Mouse (Mus musculus): ENCODE measurements around the gene Pgbd5.
A peak's percentile ranks its signal among the peaks of the same experiment; 100 is the strongest.

Gene Pgbd5

GRCm38 (mm10) chr8:124386225-124386899 is 53.1 kb downstream of the Pgbd5 start:
- DNase-seq, result no peak

DNA sequence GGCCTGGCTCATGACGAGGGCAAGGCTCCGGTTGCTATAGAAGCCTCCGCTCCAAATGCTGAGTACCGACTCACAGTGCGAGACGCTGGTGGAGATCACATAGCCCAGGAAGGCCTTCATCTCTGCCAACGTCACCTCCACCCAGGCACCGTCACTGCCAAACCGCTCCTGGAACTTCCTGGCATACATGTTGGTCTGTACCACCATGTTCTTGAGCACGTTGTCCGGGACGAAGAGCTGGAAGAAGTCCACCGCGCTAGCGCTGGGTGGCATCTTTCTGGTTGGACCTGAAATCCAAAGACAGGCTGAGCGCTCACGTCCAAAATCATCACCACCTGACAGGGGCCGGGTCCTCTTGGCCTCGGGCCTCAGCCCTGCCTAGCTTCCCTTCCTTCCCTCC is 55.1 kb downstream of the Pgbd5 start:
- DNase-seq, result no peak

DNA sequence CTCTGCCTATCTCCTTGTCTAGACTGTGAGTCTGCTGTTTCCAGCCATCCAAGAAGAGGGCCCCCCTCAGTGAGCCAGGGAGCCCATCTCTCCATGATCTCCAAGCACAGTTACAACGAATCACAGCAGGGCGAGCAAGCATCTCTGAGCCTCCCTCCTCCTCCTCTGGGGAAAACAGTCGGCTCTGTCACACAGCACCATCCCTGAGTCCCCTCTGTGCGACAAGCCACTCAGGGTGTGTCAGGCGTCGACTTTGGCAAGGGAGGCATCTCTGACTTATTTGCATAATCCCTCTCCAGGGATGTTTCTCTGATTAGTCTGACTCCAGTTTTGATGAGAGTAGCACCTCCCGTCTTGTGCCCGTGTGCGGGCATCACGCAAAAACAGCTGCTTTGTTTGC is 57.2 kb downstream of the Pgbd5 start:
- no peak for DNase-seq

DNA sequence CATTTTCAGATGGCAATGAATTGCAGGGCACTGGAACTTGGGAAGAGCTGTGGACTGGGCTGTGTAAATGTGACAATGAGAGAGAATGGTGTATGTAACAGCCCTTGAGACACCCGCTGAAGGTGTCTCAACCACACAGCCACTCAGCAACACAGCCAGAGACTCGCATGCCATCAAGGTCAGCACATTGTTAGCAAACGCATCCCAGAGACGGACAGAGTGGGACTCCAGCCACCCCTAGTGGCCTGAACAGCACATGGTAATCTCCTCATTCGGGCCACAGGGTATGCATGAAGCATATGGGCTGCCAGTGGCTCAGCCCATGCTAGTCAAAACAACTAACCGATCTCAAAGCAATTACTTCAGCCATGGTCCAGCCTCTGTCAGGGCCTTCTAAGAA is 60.2 kb downstream of the Pgbd5 start:
- DNase-seq, result no peak

DNA sequence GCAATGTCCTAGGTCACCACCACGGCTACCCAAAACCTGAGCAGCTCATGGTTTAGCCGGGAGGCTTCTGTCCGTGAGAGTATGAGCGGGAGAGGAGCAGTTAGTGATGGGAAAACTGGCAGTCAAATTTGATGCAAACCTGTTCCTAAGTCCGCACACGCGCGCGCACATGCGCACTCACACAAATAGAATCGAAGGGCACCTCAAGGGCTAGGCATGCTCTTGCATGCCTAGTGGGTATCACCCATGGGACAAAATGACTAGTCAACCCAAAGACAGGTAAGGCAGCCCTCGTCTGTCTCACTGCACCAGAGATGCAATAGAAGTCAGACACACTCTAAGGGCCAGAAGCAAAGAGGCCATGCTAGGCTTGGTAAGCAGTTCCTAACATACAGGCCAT is 63.1 kb downstream of the Pgbd5 start:
- no peak for DNase-seq

GRCm38 (mm10) chr8:124375727-124376126 is 63.7 kb downstream of the Pgbd5 start:
- DNase-seq, result no peak

GRCm38 (mm10) chr8:124375168-124375567 is 64.3 kb downstream of the Pgbd5 start:
- no peak for DNase-seq

DNA sequence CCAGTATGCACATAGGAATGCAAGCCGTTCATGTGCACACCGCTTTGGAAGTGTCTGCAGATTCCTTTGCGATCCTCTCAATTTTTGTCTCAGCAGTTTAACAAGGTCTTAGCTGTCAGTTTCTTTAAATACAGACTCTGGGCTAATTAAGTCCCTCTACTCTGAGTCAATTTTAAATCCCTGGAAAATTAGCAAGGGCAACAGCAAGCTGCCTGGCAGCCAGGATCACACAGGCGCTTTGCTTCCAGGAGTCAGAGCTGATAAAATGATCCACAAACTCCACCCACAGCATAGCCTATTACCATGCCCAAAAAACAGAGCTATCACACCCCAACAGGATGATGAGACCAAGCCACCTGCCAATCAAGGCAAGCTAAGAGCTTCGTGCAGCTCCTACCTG is 65.7 kb downstream of the Pgbd5 start:
- no peak for DNase-seq

DNA sequence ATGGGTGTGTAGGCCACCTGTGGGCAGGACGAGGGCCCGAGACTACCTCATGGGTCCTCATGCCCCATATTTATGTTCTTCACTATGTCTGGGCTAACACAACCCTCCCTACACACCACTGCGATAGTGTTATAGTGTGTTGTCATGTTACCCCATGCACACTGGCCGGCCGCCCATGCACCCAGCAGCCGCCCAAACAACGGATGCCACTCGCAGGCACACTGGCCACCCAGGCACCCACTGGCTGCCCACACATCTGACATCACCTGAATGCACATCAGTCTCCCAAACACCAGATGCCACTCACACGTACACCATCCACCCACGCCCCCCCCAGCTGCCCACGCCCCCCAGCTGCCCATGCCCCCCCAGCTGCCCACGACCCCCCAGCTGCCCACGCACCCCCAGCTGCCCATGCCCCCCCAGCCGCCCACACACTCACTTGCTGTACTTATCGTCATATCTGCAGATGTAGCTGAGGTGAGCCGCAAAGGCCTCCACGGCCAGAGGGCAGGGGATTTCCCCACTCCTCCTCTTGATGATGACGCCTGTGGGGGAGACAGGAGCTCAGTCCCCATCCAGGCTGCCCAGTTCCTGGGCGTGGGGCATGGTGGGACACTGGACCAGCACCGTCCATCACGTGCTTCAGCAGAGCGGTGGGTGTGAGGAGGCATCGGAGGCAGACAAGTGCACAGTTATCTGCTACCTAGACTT is 67.9 kb downstream of the Pgbd5 start:
- DNase-seq, result no peak

GRCm38 (mm10) chr8:124370422-124371183 is 68.9 kb downstream of the Pgbd5 start:
- DNase-seq, result no peak

DNA sequence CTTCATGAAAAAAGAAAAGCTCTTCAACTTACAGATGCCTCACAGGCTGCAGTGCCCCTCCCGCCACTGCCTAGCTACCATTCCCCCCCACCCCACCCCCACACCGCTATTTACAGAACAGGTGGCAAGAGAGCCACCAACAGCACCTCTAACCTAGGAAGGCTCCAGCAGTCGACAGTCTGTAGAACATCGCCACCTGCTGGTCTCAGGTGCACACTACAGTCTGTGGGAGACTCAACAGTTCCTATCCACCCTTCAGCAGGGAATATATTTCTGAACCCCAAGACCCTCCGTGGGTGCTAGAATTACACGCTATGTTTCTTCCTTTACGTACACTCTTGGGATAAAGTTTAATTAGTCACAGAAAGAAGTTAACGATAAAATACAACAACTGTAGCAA is 71.2 kb downstream of the Pgbd5 start:
- DNase-seq, result peak; percentile 77

GRCm38 (mm10) chr8:124363337-124363736 is 76.1 kb downstream of the Pgbd5 start:
- no peak for DNase-seq

GRCm38 (mm10) chr8:124362589-124362988 is 76.9 kb downstream of the Pgbd5 start:
- DNase-seq, result no peak

GRCm38 (mm10) chr8:124361773-124362427 is 77.6 kb downstream of the Pgbd5 start:
- no peak for DNase-seq

GRCm38 (mm10) chr8:124360911-124361310 is 78.5 kb downstream of the Pgbd5 start:
- DNase-seq, result no peak

- no peak for DNase-seq
These were observed 87.8 kb downstream of the Pgbd5 start for GRCm38 (mm10) chr8:124351636-124352035.

DNA sequence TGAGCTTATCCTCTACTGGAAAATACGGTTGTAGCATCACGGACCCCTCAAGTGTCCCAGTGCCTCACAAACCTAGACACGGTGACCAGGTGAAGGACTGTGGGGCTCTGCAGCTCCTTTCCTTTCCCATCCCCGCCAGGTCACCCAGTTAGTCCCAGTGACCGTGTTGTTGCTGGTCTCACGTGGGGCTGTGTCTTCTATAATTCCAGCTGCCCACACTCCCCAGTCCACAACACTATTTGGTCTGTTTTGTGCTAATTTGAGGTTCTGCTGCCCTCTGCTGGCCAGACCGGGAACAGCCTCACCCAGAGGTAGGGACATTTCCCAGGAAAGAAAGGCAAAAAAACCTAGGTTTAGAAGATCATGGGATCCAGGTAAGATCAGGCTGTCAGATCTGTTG is 89.8 kb downstream of the Pgbd5 start:
- peak; percentile 88 for DNase-seq

DNA sequence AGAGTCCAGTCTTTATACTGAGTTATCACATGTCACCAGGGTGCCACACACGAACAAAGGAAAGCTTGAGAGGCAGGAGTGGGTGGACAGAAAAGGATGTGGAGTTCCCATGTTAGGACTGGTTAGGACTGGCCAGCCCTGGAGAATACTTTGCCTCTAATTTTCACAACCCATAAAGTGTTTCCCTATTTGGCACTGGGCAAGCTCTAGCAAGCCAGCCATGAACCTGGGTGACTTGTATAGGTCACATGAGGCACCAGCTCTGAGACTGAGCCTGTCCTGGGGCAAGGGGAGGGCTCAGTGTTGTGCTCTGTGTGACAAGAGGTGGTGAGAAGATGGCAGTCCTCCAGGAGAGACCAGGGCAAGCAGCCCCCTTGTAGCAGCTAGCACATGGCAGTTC is 91.4 kb downstream of the Pgbd5 start:
- no peak for DNase-seq

- DNase-seq, result peak; percentile 76
These were observed 92.5 kb downstream of the Pgbd5 start for GRCm38 (mm10) chr8:124346852-124347523.

DNA sequence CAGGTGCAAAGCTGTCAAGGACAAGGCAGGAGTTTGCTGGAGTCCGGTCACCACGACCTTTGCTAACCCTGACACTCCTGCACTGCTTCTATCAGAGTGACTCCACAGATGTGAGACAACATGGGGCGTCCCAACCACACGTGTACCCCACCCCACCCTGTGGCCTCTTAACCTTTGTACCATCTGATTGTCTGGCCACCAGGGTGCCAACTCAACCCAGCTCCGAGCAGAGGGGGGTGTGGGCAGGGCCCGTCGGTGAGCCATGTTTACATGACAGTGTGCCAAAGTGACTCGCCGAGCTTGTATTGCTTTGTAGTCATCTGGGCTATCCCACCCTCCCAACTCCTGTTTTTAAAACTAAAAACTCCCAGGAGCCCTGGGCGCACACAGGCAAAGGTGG is 94.4 kb downstream of the Pgbd5 start:
- DNase-seq, result no peak

GRCm38 (mm10) chr8:124343991-124344390 is 95.5 kb downstream of the Pgbd5 start:
- no peak for DNase-seq

DNA sequence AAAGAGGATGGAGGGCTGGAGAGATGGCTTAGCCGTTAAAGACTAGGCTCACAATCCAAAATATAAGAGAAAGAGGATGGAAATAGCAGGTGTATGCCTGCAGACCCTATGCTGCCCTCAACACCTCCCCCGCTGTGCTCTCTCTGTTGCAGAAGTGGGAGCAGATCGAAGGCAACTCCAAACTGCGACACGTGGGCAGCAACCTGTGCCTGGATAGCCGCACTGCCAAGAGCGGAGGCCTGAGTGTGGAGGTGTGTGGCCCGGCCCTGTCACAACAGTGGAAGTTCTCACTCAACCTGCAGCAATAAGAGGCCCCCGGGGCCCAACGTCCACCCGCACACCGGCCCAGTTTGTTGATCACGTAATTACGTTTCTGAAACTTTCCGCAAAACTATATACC is 96.3 kb downstream of the Pgbd5 start:
- DNase-seq, result no peak

Measured in lung, postnatal 14 days (tissue).